Comparison of ENCODE assay signal across 17 mouse cellular contexts in genomic region chr4:137345790-137346189, GRCm38 (mm10). TPM values are rescaled to one million over a fixed set of nuclear protein-coding genes. Genes with fewer than 3 reads are reported as not detected.
DNase-seq lines count a peak whose midpoint lies in the region; TF ChIP-seq lines count a peak whose summit lies in the region.
"Had no signal": no experiment of that assay in that cellular context is flagged by ENCODE, and none has a peak within 500 bp of the region (broad histone marks: within the 10 kb centered on the region; RNA-seq: fewer than 3 reads in every experiment).

No protein-coding gene starts in this region.

- H3K9me3 ChIP-seq in embryonic facial prominence, embryonic 10.5 days, result no peaks in the 10 kb centered on the region
- H3K9me3 ChIP-seq: embryonic facial prominence, embryonic 12.5 days; forebrain, embryonic 12.5 days; heart, embryonic 10.5 days; hindbrain, embryonic 10.5 days; stomach, embryonic 15.5 days had no signal

- no peaks in the 10 kb centered on the region; the same call in 1 of the 2 replicates for H3K4me1 ChIP-seq in thymus, adult 2 months (replicated peaks; ENCODE audit: control insufficient read depth, insufficient read depth, low read length)
- peaks cover 16% of the 10 kb centered on the region for H3K4me1 ChIP-seq in embryonic fibroblast, embryonic 13.5 days (ENCODE audit: control insufficient read depth, insufficient read depth, low read length)
- no peaks in the 10 kb centered on the region for H3K4me1 ChIP-seq in embryonic facial prominence, embryonic 10.5 days
- H3K4me1 ChIP-seq: embryonic facial prominence, embryonic 12.5 days; forebrain, embryonic 12.5 days; hindbrain, embryonic 10.5 days had no signal

- no peak for DNase-seq in gastrocnemius, adult 2 months
- DNase-seq in gastrocnemius, postnatal 10 days, result no peak
- DNase-seq in thymus, adult 2 months, result peak; percentile 27
- DNase-seq in thymus, postnatal 4 days, result no peak
- peak; percentile 69 for DNase-seq in naive thymus-derived CD4-positive, alpha-beta T cell, adult 2 months (ENCODE audit: low read depth)
- no peak for DNase-seq in layer of hippocampus, postnatal 36 days
- DNase-seq in embryonic facial prominence, embryonic 10.5 days (ENCODE audit: low spot score), result no peak
- DNase-seq: cerebellum, adult 9-11 months; kidney, postnatal 4 days; lung, adult 2 months; right cerebral cortex, postnatal 14 days had no signal

- no peak overlapping the region for H3K4me3 ChIP-seq in gastrocnemius, adult 2 months
- no peak overlapping the region for H3K4me3 ChIP-seq in thymus, adult 2 months (ENCODE audit: control insufficient read depth, insufficient read depth, low read length)
- no peak overlapping the region for H3K4me3 ChIP-seq in embryonic fibroblast, embryonic 13.5 days (ENCODE audit: insufficient read depth, low read length)
- no peak overlapping the region for H3K4me3 ChIP-seq in embryonic facial prominence, embryonic 10.5 days
- H3K4me3 ChIP-seq: embryonic facial prominence, embryonic 12.5 days; forebrain, embryonic 12.5 days; heart, embryonic 10.5 days; hindbrain, embryonic 10.5 days; stomach, embryonic 15.5 days had no signal

- TF ChIP-seq CTCF in gastrocnemius, adult 2 months (IDR thresholded peaks at IDR 0.05), result no peak
- no peak for TF ChIP-seq CTCF in thymus, adult 2 months (IDR thresholded peaks at IDR 0.05; ENCODE audit: borderline replicate concordance, control insufficient read depth, extremely low read depth, insufficient read depth, low read length, poor library complexity)
- no peak for TF ChIP-seq CTCF in embryonic fibroblast, embryonic 13.5 days (IDR thresholded peaks at IDR 0.05; ENCODE audit: borderline replicate concordance, insufficient read depth, low read length)

- WGBS in thymus, adult 2 months, result 59% methylated on average over 1 of the region's 1 CpGs
- 96% methylated on average over 1 of the region's 1 CpGs for WGBS in embryonic facial prominence, embryonic 10.5 days

- TF ChIP-seq POLR2A in thymus, adult 2 months (IDR thresholded peaks at IDR 0.05; ENCODE audit: control insufficient read depth, extremely low read depth, insufficient read depth, low read length, poor library complexity), result no peak
- TF ChIP-seq POLR2A in embryonic fibroblast, embryonic 13.5 days (IDR thresholded peaks at IDR 0.05; ENCODE audit: low read depth, low read length), result no peak

- H3K27me3 ChIP-seq in thymus, adult 2 months (ENCODE audit: control insufficient read depth, insufficient read depth, low read length), result no peaks in the 10 kb centered on the region
- H3K27me3 ChIP-seq in embryonic facial prominence, embryonic 10.5 days (replicated peaks; ENCODE audit: low read depth, poor library complexity, severe bottlenecking), result no peaks in the 10 kb centered on the region
- H3K27me3 ChIP-seq: embryonic facial prominence, embryonic 12.5 days; forebrain, embryonic 12.5 days; stomach, embryonic 15.5 days had no signal

- intact Hi-C loops in gastrocnemius, adult 2 months (cut with DNase I), result no loop called here

- H3K27ac ChIP-seq in gastrocnemius, adult 2 months, result 0 out of 2 replicates have a peak overlapping the region, but pooled peaks have one; percentile 3
- no peak overlapping the region; the same call in 1 of the 2 replicates for H3K27ac ChIP-seq in thymus, adult 2 months (ENCODE audit: control insufficient read depth, insufficient read depth, low read length)
- H3K27ac ChIP-seq in embryonic fibroblast, embryonic 13.5 days (ENCODE audit: insufficient read depth, low read length), result peak overlapping the region; percentile 78
- no peak overlapping the region for H3K27ac ChIP-seq in embryonic facial prominence, embryonic 10.5 days (replicated peaks)
- H3K27ac ChIP-seq: embryonic facial prominence, embryonic 12.5 days; forebrain, embryonic 12.5 days; heart, embryonic 10.5 days; hindbrain, embryonic 10.5 days; stomach, embryonic 15.5 days had no signal

- 0 out of 2 replicates have a peak, but pooled peaks cover 4% of the 10 kb centered on the region for H3K36me3 ChIP-seq in thymus, adult 2 months (ENCODE audit: control insufficient read depth, insufficient read depth, low read length)
- peaks cover 59% of the 10 kb centered on the region for H3K36me3 ChIP-seq in embryonic facial prominence, embryonic 10.5 days (replicated peaks)

RNA-seq across cellular contexts. Expression of gene Cdc42, which starts 11.7 kb away (rescaled TPM):
- total RNA-seq in gastrocnemius, adult 2 months (2021), result 100 to 1,000 TPM; 169 to 187 TPM
- 100 to 1,000 TPM; 256 to 266 TPM for total RNA-seq in gastrocnemius, postnatal 10 days (2021)
- 80.3 and 94.4 TPM in 2 replicates for polyA plus RNA-seq in thymus, adult 2 months (2012; rRNA removed)
- polyA plus RNA-seq in embryonic fibroblast, embryonic 13.5 days (2011; ENCODE audit: insufficient read length, low read depth, missing spikeins), result 576 and 580 TPM in 2 replicates
- 100 to 1,000 TPM; 302 to 334 TPM for total RNA-seq in layer of hippocampus, postnatal 36 days (2021)
- 568 and 585 TPM in 2 replicates for polyA plus RNA-seq in embryonic facial prominence, embryonic 10.5 days (2016; fragmentation: Nextera tagmentation; extraction: Ambion mirVana)

Comparison
In these comparisons a context has a peak if more than half of its experiments do, and no peak if none do; other contexts are left out.
1. DNase-seq: peak in thymus, adult 2 months (single experiment) and naive thymus-derived CD4-positive, alpha-beta T cell, adult 2 months (single experiment); none in gastrocnemius, adult 2 months (single experiment), gastrocnemius, postnatal 10 days (single experiment), thymus, postnatal 4 days (single experiment), layer of hippocampus, postnatal 36 days (0 of 2) and embryonic facial prominence, embryonic 10.5 days (single experiment).
2. H3K27ac ChIP-seq: peak in gastrocnemius, adult 2 months (single experiment) and embryonic fibroblast, embryonic 13.5 days (single experiment); none in thymus, adult 2 months (single experiment) and embryonic facial prominence, embryonic 10.5 days (single experiment).